Mouse (Mus musculus): ENCODE results near the gene Atp6v1g3.

DNA sequence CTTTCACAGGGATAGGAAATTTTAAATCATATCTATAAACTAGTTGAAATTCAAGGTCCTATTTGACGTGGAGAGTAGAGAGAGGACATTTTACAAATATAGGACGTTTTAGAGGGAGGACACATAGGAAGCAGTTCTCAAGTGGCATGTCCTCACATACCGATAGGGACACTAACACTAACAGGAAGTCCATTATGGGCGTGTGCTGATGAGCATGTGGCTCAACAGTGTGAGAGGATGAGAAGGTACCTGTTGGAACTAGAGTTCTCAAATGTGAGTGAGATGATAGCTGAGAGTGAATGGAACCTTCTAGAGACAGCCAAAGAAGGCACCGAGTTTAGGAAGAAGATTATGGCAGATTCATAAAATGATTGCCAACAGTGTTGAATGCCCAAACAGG lies 17.9 kb downstream of the Atp6v1g3 start:
- TF ChIP-seq CTCF (conservative IDR thresholded peaks at IDR 0.05; ENCODE audit: insufficient read depth, insufficient read length, low read depth, low read length) (no peak), POLR2A (IDR thresholded peaks at IDR 0.05; ENCODE audit: low read depth, low read length) (no peak)
